35 mouse cellular contexts compared by ENCODE assay signal in genomic region chr12:105602581-105603210, GRCm38 (mm10). TPM values are rescaled to one million over a fixed set of nuclear protein-coding genes. Genes with fewer than 3 reads are reported as not detected.
DNase-seq lines count a peak whose midpoint lies in the region; ATAC-seq and TF ChIP-seq lines count a peak whose summit lies in the region.
"Had no signal": no experiment of that assay in that cellular context is flagged by ENCODE, and none has a peak within 500 bp of the region (broad histone marks: within the 10 kb centered on the region; RNA-seq: fewer than 3 reads in every experiment).

Gene Bdkrb1, plus strand, starts transcription at chr12:105603085.

- no peak for ATAC-seq in forebrain, embryonic 12.5 days (ENCODE audit: low FRiP score)
- no peak for ATAC-seq in hindbrain, postnatal 0 days
- no peak for ATAC-seq in hindbrain, embryonic 11.5 days (ENCODE audit: low FRiP score)
- ATAC-seq in stomach, embryonic 16.5 days (ENCODE audit: insufficient read depth, low FRiP score): peak; percentile 56; the same call in 1 of the 2 replicates
- no peak for ATAC-seq in erythroblast, adult 5-6 weeks (replicated peaks; ENCODE audit: low FRiP score, poor library complexity, severe bottlenecking)
- ATAC-seq: activated CD4-positive, CD25-positive, alpha-beta regulatory T cell, adult 4 months; liver, embryonic 12.5 days; liver, postnatal 0 days had no signal

- H3K9ac ChIP-seq in forebrain, embryonic 12.5 days: no peak within 1 kb of the TSS
- H3K9ac ChIP-seq in hindbrain, postnatal 0 days (replicated peaks; ENCODE audit: low read length): no peak within 1 kb of the TSS
- no peak within 1 kb of the TSS for H3K9ac ChIP-seq in hindbrain, embryonic 11.5 days (ENCODE audit: low read depth, low read length)
- H3K9ac ChIP-seq in CH12.LX (ENCODE audit: insufficient read depth, low read depth): no peak within 1 kb of the TSS
- H3K9ac ChIP-seq in stomach, embryonic 16.5 days (ENCODE audit: low read length): no peak within 1 kb of the TSS
- H3K9ac ChIP-seq: embryonic facial prominence, embryonic 13.5 days; forebrain, postnatal 0 days; hindbrain, embryonic 14.5 days; kidney, embryonic 15.5 days; liver, embryonic 12.5 days; liver, postnatal 0 days; neural tube, embryonic 12.5 days had no signal

- H3K4me3 ChIP-seq in forebrain, embryonic 10.5 days: no peak within 1 kb of the TSS
- no peak within 1 kb of the TSS for H3K4me3 ChIP-seq in forebrain, embryonic 12.5 days (replicated peaks)
- no peak within 1 kb of the TSS for H3K4me3 ChIP-seq in hindbrain, postnatal 0 days (ENCODE audit: low read length)
- no peak within 1 kb of the TSS for H3K4me3 ChIP-seq in hindbrain, embryonic 11.5 days (ENCODE audit: low read depth, low read length)
- H3K4me3 ChIP-seq in CH12.LX (replicated peaks in 1 of 3; ENCODE audit: low read depth in 2 of 3, low read length in 2 of 3, poor library complexity in 1 of 3): peak within 1 kb of the TSS in 2 of 3 experiments; percentile 16
- H3K4me3 ChIP-seq in stomach, embryonic 16.5 days (replicated peaks; ENCODE audit: low read length): no peak within 1 kb of the TSS
- H3K4me3 ChIP-seq: embryonic facial prominence, embryonic 13.5 days; kidney, embryonic 15.5 days; liver, embryonic 12.5 days; neural tube, embryonic 12.5 days had no signal

- no peak for DNase-seq in forebrain, embryonic 10.5 days (ENCODE audit: extremely low spot score, low spot score)
- no peak for DNase-seq in hindbrain, postnatal 0 days (ENCODE audit: low spot score)
- DNase-seq in hindbrain, embryonic 11.5 days (ENCODE audit: low spot score): no peak
- DNase-seq in CH12.LX (ENCODE audit: extremely low read depth): peak; percentile 57
- no peak for DNase-seq in right cerebral cortex, postnatal 25 days
- DNase-seq: adrenal gland, adult 2 months; adrenal gland, postnatal 36 days; cerebellum, adult 18-20 months; forebrain, postnatal 0 days; gastrocnemius, postnatal 10 days; heart, postnatal 14 days; kidney, adult 18-20 months; kidney, postnatal 25 days; layer of hippocampus, postnatal 36 days; left cerebral cortex, postnatal 4 days; liver, postnatal 0 days; midbrain, embryonic 14.5 days; thymus, postnatal 14 days had no signal

- 90% methylated on average over 11 of the region's 11 CpGs for WGBS in forebrain, embryonic 10.5 days
- WGBS in forebrain, embryonic 12.5 days: 88% methylated on average over 11 of the region's 11 CpGs
- 73% methylated on average over 11 of the region's 11 CpGs for WGBS in hindbrain, postnatal 0 days
- WGBS in hindbrain, embryonic 11.5 days: 88% methylated on average over 11 of the region's 11 CpGs
- WGBS in stomach, embryonic 16.5 days: 75% methylated on average over 11 of the region's 11 CpGs

- peaks cover 59% of the 10 kb centered on the region for H3K4me1 ChIP-seq in forebrain, embryonic 10.5 days
- H3K4me1 ChIP-seq in forebrain, embryonic 12.5 days: peaks cover 28% of the 10 kb centered on the region
- peaks cover 4% of the 10 kb centered on the region; the same call in 1 of the 2 replicates for H3K4me1 ChIP-seq in hindbrain, postnatal 0 days (ENCODE audit: insufficient read depth, low read length)
- no peaks in the 10 kb centered on the region for H3K4me1 ChIP-seq in hindbrain, embryonic 11.5 days (replicated peaks; ENCODE audit: control insufficient read depth, insufficient read depth, low read length)
- peaks cover 3 to 49% of the 10 kb centered on the region in 2 experiments; a peak in 3 of 4 replicates for H3K4me1 ChIP-seq in CH12.LX (ENCODE audit: control insufficient read depth in 1 of 2, insufficient read depth in 2 of 2)
- peaks cover 13% of the 10 kb centered on the region; the same call in 1 of the 2 replicates for H3K4me1 ChIP-seq in stomach, embryonic 16.5 days (ENCODE audit: control insufficient read depth, insufficient read depth, low read length)
- H3K4me1 ChIP-seq: liver, embryonic 12.5 days had no signal

- 0 out of 2 replicates have a peak within 1 kb of the TSS, but pooled peaks have one; percentile 5 for H3K27ac ChIP-seq in forebrain, embryonic 10.5 days
- no peak within 1 kb of the TSS for H3K27ac ChIP-seq in forebrain, embryonic 12.5 days
- H3K27ac ChIP-seq in hindbrain, postnatal 0 days: peak within 1 kb of the TSS; percentile 54; the same call in 1 of the 2 replicates
- H3K27ac ChIP-seq in hindbrain, embryonic 11.5 days (ENCODE audit: low read depth, low read length): no peak within 1 kb of the TSS
- no peak within 1 kb of the TSS for H3K27ac ChIP-seq in CH12.LX (ENCODE audit: insufficient read depth, low read depth)
- 0 out of 2 replicates have a peak within 1 kb of the TSS, but pooled peaks have one; percentile 15 for H3K27ac ChIP-seq in stomach, embryonic 16.5 days (ENCODE audit: low read length)
- H3K27ac ChIP-seq: embryonic facial prominence, embryonic 13.5 days; kidney, embryonic 15.5 days; liver, embryonic 12.5 days; macrophage; neural tube, embryonic 12.5 days had no signal

- no peaks in the 10 kb centered on the region for H3K36me3 ChIP-seq in forebrain, embryonic 10.5 days (replicated peaks)
- H3K36me3 ChIP-seq in forebrain, embryonic 12.5 days (replicated peaks): no peaks in the 10 kb centered on the region
- no peaks in the 10 kb centered on the region for H3K36me3 ChIP-seq in hindbrain, postnatal 0 days (ENCODE audit: insufficient read depth, low read length)
- no peaks in the 10 kb centered on the region for H3K36me3 ChIP-seq in hindbrain, embryonic 11.5 days (ENCODE audit: control insufficient read depth, insufficient read depth, low read length)
- peaks cover 0 to 27% of the 10 kb centered on the region in 2 experiments for H3K36me3 ChIP-seq in CH12.LX (replicated peaks in 1 of 2; ENCODE audit: control insufficient read depth in 1 of 2, insufficient read depth in 1 of 2, low read length in 1 of 2)
- H3K36me3 ChIP-seq in stomach, embryonic 16.5 days (ENCODE audit: control insufficient read depth, insufficient read depth, low read length): no peaks in the 10 kb centered on the region
- H3K36me3 ChIP-seq: embryonic facial prominence, embryonic 13.5 days; kidney, embryonic 15.5 days; liver, embryonic 12.5 days; neural tube, embryonic 12.5 days had no signal

- TF ChIP-seq EP300 in CH12.LX (IDR thresholded peaks at IDR 0.05; ENCODE audit: low read length): no peak

- TF ChIP-seq RAD21 in CH12.LX (IDR thresholded peaks at IDR 0.05; ENCODE audit: low read depth, low read length): no peak

- TF ChIP-seq POLR2A in CH12.LX (IDR thresholded peaks at IDR 0.05; ENCODE audit: low read depth, low read length): no peak

- H3K4me2 ChIP-seq in forebrain, embryonic 12.5 days: no peak within 1 kb of the TSS
- H3K4me2 ChIP-seq in hindbrain, postnatal 0 days (ENCODE audit: low read depth, low read length): no peak within 1 kb of the TSS
- H3K4me2 ChIP-seq in hindbrain, embryonic 11.5 days (replicated peaks; ENCODE audit: low read depth, low read length): no peak within 1 kb of the TSS
- H3K4me2 ChIP-seq in CH12.LX (ENCODE audit: insufficient read depth, low read depth, poor library complexity, severe bottlenecking): no peak within 1 kb of the TSS
- H3K4me2 ChIP-seq in stomach, embryonic 16.5 days (ENCODE audit: low read depth, low read length): no peak within 1 kb of the TSS
- H3K4me2 ChIP-seq: embryonic facial prominence, embryonic 13.5 days; hindbrain, embryonic 14.5 days; kidney, embryonic 15.5 days; liver, embryonic 12.5 days; neural tube, embryonic 12.5 days had no signal

- in situ Hi-C loops in CH12.LX (cut with MboI; ENCODE audit: low pct_ligation_motif_present, low pct_unique_long_range_greater_than_20kb, low sequenced_read_pairs): no loop called here

- no peaks in the 10 kb centered on the region; the same call in 1 of the 2 replicates for H3K9me3 ChIP-seq in forebrain, embryonic 10.5 days
- H3K9me3 ChIP-seq in forebrain, embryonic 12.5 days: no peaks in the 10 kb centered on the region
- no peaks in the 10 kb centered on the region for H3K9me3 ChIP-seq in hindbrain, postnatal 0 days (ENCODE audit: low read length)
- H3K9me3 ChIP-seq in hindbrain, embryonic 11.5 days (ENCODE audit: control insufficient read depth, low read length): no peaks in the 10 kb centered on the region
- no peaks in the 10 kb centered on the region for H3K9me3 ChIP-seq in CH12.LX (replicated peaks; ENCODE audit: low read length)
- no peaks in the 10 kb centered on the region for H3K9me3 ChIP-seq in stomach, embryonic 16.5 days (replicated peaks; ENCODE audit: control insufficient read depth, low read length)
- H3K9me3 ChIP-seq: embryonic facial prominence, embryonic 13.5 days; kidney, embryonic 15.5 days; liver, embryonic 12.5 days; neural tube, embryonic 12.5 days had no signal

- H3K27me3 ChIP-seq in forebrain, embryonic 10.5 days (ENCODE audit: poor library complexity, severe bottlenecking): peaks cover 25% of the 10 kb centered on the region
- peaks cover 7% of the 10 kb centered on the region; the same call in 1 of the 2 replicates for H3K27me3 ChIP-seq in forebrain, embryonic 12.5 days
- H3K27me3 ChIP-seq in hindbrain, postnatal 0 days (ENCODE audit: insufficient read depth, low read length): no peaks in the 10 kb centered on the region
- H3K27me3 ChIP-seq in hindbrain, embryonic 11.5 days (ENCODE audit: control insufficient read depth, insufficient read depth, low read length): no peaks in the 10 kb centered on the region
- no peaks in the 10 kb centered on the region for H3K27me3 ChIP-seq in CH12.LX (replicated peaks)
- no peaks in the 10 kb centered on the region for H3K27me3 ChIP-seq in stomach, embryonic 16.5 days (ENCODE audit: control insufficient read depth, insufficient read depth, low read length)
- H3K27me3 ChIP-seq: embryonic facial prominence, embryonic 13.5 days; kidney, embryonic 15.5 days; liver, embryonic 12.5 days; neural tube, embryonic 12.5 days had no signal

- TF ChIP-seq CTCF in hindbrain, postnatal 0 days (IDR thresholded peaks at IDR 0.05; ENCODE audit: low read depth): no peak
- TF ChIP-seq CTCF in CH12.LX (conservative IDR thresholded peaks at IDR 0.05 in 1 of 2, IDR thresholded peaks at IDR 0.05 in 1 of 2; ENCODE audit: low read depth in 2 of 2, low read length in 2 of 2): no peak

- H3K79me2 ChIP-seq in CH12.LX (replicated peaks; ENCODE audit: control insufficient read depth, extremely low read depth, insufficient read depth, poor library complexity, severe bottlenecking): no peaks in the 10 kb centered on the region

- dilution Hi-C loops in CH12.LX (cut with MboI; ENCODE audit: extremely low pct_ligation_motif_present, extremely low pct_unique_long_range_greater_than_20kb, low sequenced_read_pairs): no loop called here

RNA-seq across cellular contexts. Expression of gene Bdkrb1, which starts in this region (rescaled TPM):
- polyA plus RNA-seq in forebrain, embryonic 10.5 days (2016; fragmentation: Nextera tagmentation; extraction: Ambion mirVana): not detected in 2 replicates
- polyA plus RNA-seq in forebrain, embryonic 12.5 days (2016; fragmentation: Nextera tagmentation; extraction: Ambion mirVana): 0.24 TPM in 1 of 2 replicates, not detected in the other
- 0.63 TPM in 1 of 2 replicates, not detected in the other for total RNA-seq in hindbrain, postnatal 0 days (2014; rRNA removed)
- 0.18 TPM in 1 of 2 replicates, not detected in the other for polyA plus RNA-seq in hindbrain, postnatal 0 days (2015; fragmentation: Nextera tagmentation; extraction: Ambion mirVana)
- not detected in 2 replicates for polyA plus RNA-seq in hindbrain, embryonic 11.5 days (2014; fragmentation: Nextera tagmentation; extraction: Ambion mirVana)
- 0.29 and 0.81 TPM in 2 replicates for total RNA-seq in CH12.LX (2012; rRNA removed)
- total RNA-seq in CH12.LX (2014; rRNA removed): 1.00 and 1.5 TPM in 2 replicates
- polyA plus RNA-seq in CH12.LX (2012; ENCODE audit: insufficient read length, low read depth): 0.87 and 1.0 TPM in 2 replicates
- polyA plus RNA-seq in stomach, embryonic 16.5 days (2015; fragmentation: Nextera tagmentation; extraction: Ambion mirVana): 0.69 and 1.0 TPM in 2 replicates
- not detected in 2 replicates for total RNA-seq in erythroblast, adult 5-6 weeks (2015; ENCODE audit: low replicate concordance)
- not detected in 2 replicates for total RNA-seq in erythroblast, adult 5-6 weeks (2017; ENCODE audit: low replicate concordance)
- total RNA-seq: adrenal gland, adult 2 months; adrenal gland, postnatal 36 days; common myeloid progenitor, adult 5-6 weeks; forebrain, postnatal 0 days; granulocyte monocyte progenitor cell, adult 5-6 weeks; heart, postnatal 14 days; layer of hippocampus, adult 18-20 months; layer of hippocampus, postnatal 36 days; left cerebral cortex, postnatal 4 days; megakaryocyte-erythroid progenitor cell, adult 5-6 weeks had no signal
- polyA plus RNA-seq: embryonic facial prominence, embryonic 13.5 days; heart, embryonic 14.5 days; intestine, embryonic 14.5 days; liver, embryonic 12.5 days; liver, postnatal 0 days; lung, embryonic 16.5 days; macrophage; midbrain, embryonic 14.5 days; neural tube, embryonic 12.5 days had no signal

Comparison
In these comparisons a context has a peak if more than half of its experiments do, and no peak if none do; other contexts are left out.
1. H3K27ac ChIP-seq: peak in forebrain, embryonic 10.5 days (single experiment), hindbrain, postnatal 0 days (single experiment) and stomach, embryonic 16.5 days (single experiment); none in forebrain, embryonic 12.5 days (single experiment), hindbrain, embryonic 11.5 days (single experiment) and CH12.LX (single experiment).
2. H3K4me3 ChIP-seq: peak in CH12.LX (2 of 3); none in forebrain, embryonic 10.5 days (single experiment), forebrain, embryonic 12.5 days (single experiment), hindbrain, postnatal 0 days (single experiment), hindbrain, embryonic 11.5 days (single experiment) and stomach, embryonic 16.5 days (single experiment).